Mouse (Mus musculus) G1E (cell line): ENCODE measurements at regions not wholly inside any gene's neighbourhood (a gene's known extent, or its start where the extent isn't known, plus 50 kb on each side); places are given as distances from the start of the nearest gene placed in this dataset.

Experiments
- CTCF ChIP-seq: IDR thresholded peaks from 2 replicates; pipeline ENCODE4 v1.5.1; 2012; ENCODE audit warnings: low read depth, low read length, inconsistent platforms, mixed read lengths
- TAL1 ChIP-seq: conservative IDR thresholded peaks from 2 replicates; pipeline ENCODE4 v1.6.1; 2012; ENCODE audit warnings: low read depth, low read length, inconsistent platforms, mixed read lengths

- TF ChIP-seq TAL1 (no peak), CTCF (no peak)
Measured at GRCm38 (mm10) chr3:130839924-130840440, 109.8 kb upstream of the Rpl34 start.
